Mouse (Mus musculus) spleen, adult 2 months (tissue): ENCODE results near the gene Hdac5.

Experiments
- CTCF ChIP-seq: fragments of 200-500 bp; IDR thresholded peaks from 2 replicates; pipeline ENCODE4 v1.5.1; 2011; ENCODE audit warnings: mild to moderate bottlenecking, inconsistent platforms; ENCODE audit not compliant: insufficient read depth, insufficient read length, insufficient replicate concordance; ENCODE audit errors: extremely low read depth
- POLR2A ChIP-seq: fragments of 200-500 bp; IDR thresholded peaks from 2 replicates; pipeline ENCODE4 v1.6.1; 2011; ENCODE audit warnings: low read depth, low read length, inconsistent platforms

DNA sequence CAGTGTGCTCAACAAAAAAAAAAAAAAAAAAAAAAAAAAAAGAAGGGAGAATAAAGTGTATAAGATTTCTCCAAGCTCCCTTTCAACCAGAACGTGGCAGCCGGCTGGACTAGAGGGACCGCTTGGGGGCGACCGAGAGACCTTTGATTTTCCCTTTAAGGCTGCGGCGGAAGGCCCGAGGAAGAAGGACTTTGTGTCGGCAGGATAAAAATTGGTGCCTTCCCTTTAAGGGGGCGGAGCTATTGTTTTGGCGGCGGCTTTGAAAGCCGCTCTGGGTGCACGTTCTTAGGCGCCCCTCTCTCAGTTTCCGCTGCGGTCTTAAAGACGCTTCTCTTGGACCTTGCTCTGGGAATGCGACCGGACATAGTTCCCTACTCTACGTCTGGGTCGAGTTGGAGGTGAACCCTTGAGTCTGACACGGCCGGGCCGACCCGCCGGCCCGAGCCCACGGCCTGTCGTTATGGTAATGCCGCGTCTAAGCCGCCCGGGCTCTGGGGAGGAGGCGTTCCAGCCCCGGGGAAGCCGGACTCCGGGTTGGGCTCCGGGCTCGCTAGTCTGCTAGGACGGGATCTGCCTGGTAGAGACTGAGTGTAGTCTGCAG is 18.8 kb upstream of the Hdac5 start, which contains the start of gene BC030867:
- TF ChIP-seq CTCF (peak; percentile 90), POLR2A (no peak)
